Mouse (Mus musculus) embryonic facial prominence, embryonic 12.5 days (tissue): ENCODE data around the gene Nectin3. TPM values are rescaled to one million over a fixed set of nuclear protein-coding genes. Genes with fewer than 3 reads are reported as not detected.

Experiments
- ATAC-seq: fragments of 200-750 bp; cut with Nextera tagmentation; 2 replicates; pipeline ENCODE4 v1.8.0; 2017; ENCODE audit not compliant: insufficient number of reproducible peaks, insufficient read depth, low FRiP score, low TSS enrichment
- H3K27ac ChIP-seq: fragments of 300-500 bp; sonication (generic); 2 replicates; pipeline ENCODE4 v1.5.1; 2016; ENCODE audit warnings: mild to moderate bottlenecking
- H3K27me3 ChIP-seq: fragments of 300-500 bp; sonication (generic); 2 replicates; pipeline ENCODE4 v1.6.1; 2016; ENCODE audit warnings: mild to moderate bottlenecking, moderate library complexity
- H3K36me3 ChIP-seq: fragments of 300-500 bp; sonication (generic); 2 replicates; pipeline ENCODE4 v1.6.1; 2016; ENCODE audit warnings: mild to moderate bottlenecking
- H3K4me1 ChIP-seq: fragments of 300-500 bp; sonication (generic); 2 replicates; pipeline ENCODE4 v1.6.1; 2016
- H3K4me2 ChIP-seq: fragments of 300-500 bp; sonication (generic); replicated peaks from 2 replicates; pipeline ENCODE4 v1.6.1; 2016; ENCODE audit warnings: mild to moderate bottlenecking, moderate library complexity
- H3K4me3 ChIP-seq: fragments of 300-500 bp; sonication (generic); 2 replicates; pipeline ENCODE4 v1.5.1; 2016; ENCODE audit warnings: mild to moderate bottlenecking
- H3K9ac ChIP-seq: fragments of 300-500 bp; sonication (generic); 2 replicates; pipeline ENCODE4 v1.6.1; 2016; ENCODE audit warnings: mild to moderate bottlenecking, moderate library complexity
- H3K9me3 ChIP-seq: fragments of 300-500 bp; sonication (generic); 2 replicates; pipeline ENCODE4 v1.6.1; 2016; ENCODE audit warnings: mild to moderate bottlenecking, moderate library complexity
- WGBS: fragments of 180-500 bp; shearing (Covaris S2); methylation state at CpG from one replicate; pipeline ENCODE4 v1.1.7; 2016; 5-methylcytosine and 5-hydroxymethylcytosine counted together
- polyA plus RNA-seq: library from polyadenylated mRNA; unstranded; fragments of >200 nt; fragmentation: Nextera tagmentation; extraction: Ambion mirVana; gene quantifications from 2 replicates; pipeline ENCODE4 v1.2.1, GENCODE M21; 2016

Gene Nectin3
- polyA plus RNA-seq, 1 experiment from 2014 or later: 40.4 TPM

DNA sequence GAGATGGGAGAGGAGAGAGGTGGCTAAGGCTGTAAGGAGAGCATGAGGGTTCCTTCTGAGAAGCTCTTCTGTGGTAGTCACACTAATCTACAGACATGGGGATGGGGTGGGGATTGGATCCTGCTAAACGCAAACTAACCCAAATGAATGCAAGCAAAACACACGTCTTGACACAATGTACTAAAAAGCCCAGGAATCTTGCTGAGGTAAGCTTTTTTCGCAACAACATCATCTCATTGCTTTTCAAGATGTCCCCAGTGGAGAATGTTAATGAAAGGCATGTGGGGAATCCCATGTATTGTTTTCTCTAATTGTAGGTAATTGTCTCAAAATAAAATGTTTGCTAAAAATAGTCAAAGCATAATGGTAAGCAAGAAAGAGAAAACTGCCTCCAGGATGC, 141.7 kb downstream of the Nectin3 start:
- Histone ChIP-seq H3K27me3 (no peaks in the 10 kb centered on the region), H3K9me3 (no peaks in the 10 kb centered on the region), H3K36me3 (no peaks in the 10 kb centered on the region), H3K4me3 (no peak overlapping the region), H3K4me2 (no peak overlapping the region), H3K4me1 (no peaks in the 10 kb centered on the region), H3K9ac (no peak overlapping the region), H3K27ac (no peak overlapping the region)
- no peak for ATAC-seq
- WGBS: 41% methylated on average over 3 of the region's 3 CpGs
